Mouse (Mus musculus): Measurements from ENCODE around the gene Ifitm5.
A peak's percentile ranks its signal among the peaks of the same experiment; 100 is the strongest.

The Ifitm5 gene

GRCm38 (mm10) chr7:140962733-140963132 is 12.6 kb upstream of the Ifitm5 start:
- DNase-seq (ENCODE audit: low read depth, low spot score): no peak

GRCm38 (mm10) chr7:140961416-140961815 is 11.3 kb upstream of the Ifitm5 start:
- DNase-seq (ENCODE audit: low read depth, low spot score): no peak

GRCm38 (mm10) chr7:140960026-140960425 is 9.9 kb upstream of the Ifitm5 start:
- no peak for DNase-seq (ENCODE audit: low read depth, low spot score)

- peak; percentile 57 for DNase-seq (ENCODE audit: low read depth, low spot score)
Observed at GRCm38 (mm10) chr7:140959181-140959901, 9.2 kb upstream of the Ifitm5 start.

- no peak for DNase-seq (ENCODE audit: low read depth, low spot score)
Observed at GRCm38 (mm10) chr7:140956556-140956869, 6.4 kb upstream of the Ifitm5 start.

GRCm38 (mm10) chr7:140955758-140956555 is 5.9 kb upstream of the Ifitm5 start, which contains the start of the genes Gm45717 and Ifitm2:
Gene Gm45717, minus strand, starts transcription at chr7:140955937.
Gene Ifitm2, minus strand, starts transcription at chr7:140955987.
- peak; percentile 83 for DNase-seq (ENCODE audit: low read depth, low spot score)

- DNase-seq (ENCODE audit: low read depth, low spot score): no peak
Observed at GRCm38 (mm10) chr7:140955342-140955741, 5.3 kb upstream of the Ifitm5 start.

- no peak for DNase-seq (ENCODE audit: low read depth, low spot score)
Observed at GRCm38 (mm10) chr7:140954733-140955071, 4.6 kb upstream of the Ifitm5 start.

GRCm38 (mm10) chr7:140953800-140954732 is 4.0 kb upstream of the Ifitm5 start:
- DNase-seq (ENCODE audit: low read depth, low spot score): no peak

GRCm38 (mm10) chr7:140953133-140953532 is 3.0 kb upstream of the Ifitm5 start:
- DNase-seq (ENCODE audit: low read depth, low spot score): no peak

GRCm38 (mm10) chr7:140952441-140952840 is 2.4 kb upstream of the Ifitm5 start:
- no peak for DNase-seq (ENCODE audit: low read depth, low spot score)

GRCm38 (mm10) chr7:140951765-140952164 is 1.7 kb upstream of the Ifitm5 start:
- DNase-seq (ENCODE audit: low read depth, low spot score): no peak

- DNase-seq (ENCODE audit: low read depth, low spot score): no peak
Observed at GRCm38 (mm10) chr7:140951051-140951450, 960 bp upstream of the Ifitm5 start.

GRCm38 (mm10) chr7:140949255-140949654 is 836 bp downstream of the Ifitm5 start:
- no peak for DNase-seq (ENCODE audit: low read depth, low spot score)

GRCm38 (mm10) chr7:140948161-140948560 is 1.9 kb downstream of the Ifitm5 start:
- no peak for DNase-seq (ENCODE audit: low read depth, low spot score)

- DNase-seq (ENCODE audit: low read depth, low spot score): no peak
Observed at GRCm38 (mm10) chr7:140946980-140947379, 3.1 kb downstream of the Ifitm5 start.

GRCm38 (mm10) chr7:140946311-140946710 is 3.8 kb downstream of the Ifitm5 start:
- DNase-seq (ENCODE audit: low read depth, low spot score): no peak

- DNase-seq (ENCODE audit: low read depth, low spot score): no peak
Observed at GRCm38 (mm10) chr7:140945247-140945646, 4.8 kb downstream of the Ifitm5 start.

GRCm38 (mm10) chr7:140944236-140944635 is 5.9 kb downstream of the Ifitm5 start:
- no peak for DNase-seq (ENCODE audit: low read depth, low spot score)

GRCm38 (mm10) chr7:140943356-140943755 is 6.7 kb downstream of the Ifitm5 start:
- no peak for DNase-seq (ENCODE audit: low read depth, low spot score)

GRCm38 (mm10) chr7:140942811-140943210 is 7.3 kb downstream of the Ifitm5 start:
- DNase-seq (ENCODE audit: low read depth, low spot score): no peak

GRCm38 (mm10) chr7:140942341-140942740 is 7.8 kb downstream of the Ifitm5 start:
- no peak for DNase-seq (ENCODE audit: low read depth, low spot score)

Data from brain, adult 2 months (tissue).